Mouse (Mus musculus): Measurements from ENCODE around the gene Galnt4. TPM values are rescaled to one million over a fixed set of nuclear protein-coding genes. Genes with fewer than 3 reads are reported as not detected.

Gene Galnt4
- polyA plus RNA-seq, 1 experiment = 3.6 TPM

DNA sequence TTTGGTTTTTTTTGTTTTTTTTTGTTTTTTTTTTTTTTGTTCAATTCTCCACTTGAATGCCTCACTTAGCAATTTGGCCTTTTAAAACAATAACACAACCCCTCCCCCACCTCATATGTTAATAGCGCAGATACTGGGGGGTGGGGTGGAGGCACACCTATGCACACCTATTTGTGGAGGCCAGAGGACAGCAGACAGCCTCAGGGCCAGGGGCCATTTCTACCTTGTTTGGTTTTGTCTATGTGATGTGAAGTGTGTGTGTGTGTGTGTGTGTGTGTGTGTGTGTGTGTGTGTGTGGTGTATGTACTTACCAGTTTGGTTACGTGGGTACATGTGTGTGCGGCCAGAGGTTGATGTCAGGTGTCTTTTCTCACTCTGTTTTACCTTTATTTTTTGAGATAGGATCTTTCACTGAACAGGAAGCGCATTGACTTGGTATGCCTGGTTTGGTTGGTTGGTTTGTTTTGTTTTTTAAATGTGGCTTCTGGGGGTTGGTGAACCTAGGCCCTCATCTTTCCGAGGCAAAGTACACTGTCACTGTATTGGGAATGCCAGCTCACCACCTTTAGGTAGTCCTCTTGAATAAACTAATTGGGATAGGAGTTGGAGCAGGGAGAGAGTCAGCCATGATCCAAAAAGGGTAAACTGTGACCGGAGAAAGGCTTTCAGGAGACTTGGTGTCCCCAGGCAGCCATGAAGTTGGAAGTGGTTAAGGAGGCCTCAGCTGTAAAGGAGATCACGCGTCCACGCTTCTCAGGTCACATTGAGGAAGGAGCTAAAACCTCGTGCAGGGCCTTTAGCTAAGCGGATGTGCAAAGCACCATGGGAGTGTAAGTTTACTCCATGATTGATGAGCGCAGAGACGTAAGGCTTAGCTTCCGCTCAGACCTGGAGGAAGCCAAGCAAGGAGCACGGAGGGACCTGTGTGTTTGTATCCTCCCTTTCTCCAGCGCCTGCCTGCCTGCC, 9.0 kb downstream of the Galnt4 start:
- H3K36me3 ChIP-seq (ENCODE audit: control insufficient read depth, insufficient read depth) = no peaks in the 10 kb centered on the region
- H3ac ChIP-seq (ENCODE audit: control insufficient read depth, insufficient read length, low read depth) = no peak overlapping the region
- TF ChIP-seq MYOD1 (IDR thresholded peaks at IDR 0.05; ENCODE audit: control insufficient read depth, insufficient read length, low read depth) (no peak), CTCF (IDR thresholded peaks at IDR 0.05; ENCODE audit: control insufficient read depth, insufficient read depth, insufficient read length) (no peak), MAX (IDR thresholded peaks at IDR 0.05) (no peak), MYOG (IDR thresholded peaks at IDR 0.05; ENCODE audit: control insufficient read depth, extremely low read depth, insufficient read length) (no peak), FOSL1 (IDR thresholded peaks at IDR 0.05; ENCODE audit: insufficient read depth, low read length, poor library complexity, severe bottlenecking) (no peak), CEBPB (IDR thresholded peaks at IDR 0.05; ENCODE audit: low read depth) (no peak), USF1 (IDR thresholded peaks at IDR 0.05; ENCODE audit: low read depth) (no peak)
- H3K4me3 ChIP-seq (ENCODE audit: insufficient read depth, poor library complexity, severe bottlenecking) = no peak overlapping the region
- no peaks in the 10 kb centered on the region for H3K27me3 ChIP-seq (ENCODE audit: control insufficient read depth, insufficient read depth, insufficient read length)
- peaks cover 3% of the 10 kb centered on the region for H3K79me3 ChIP-seq (ENCODE audit: low read depth)
- peaks cover 12% of the 10 kb centered on the region for H3K79me2 ChIP-seq (ENCODE audit: control insufficient read depth, insufficient read depth)

- Histone ChIP-seq H3K36me3 (ENCODE audit: control insufficient read depth, insufficient read depth) (no peaks in the 10 kb centered on the region), H3ac (ENCODE audit: control insufficient read depth, insufficient read length, low read depth) (no peak overlapping the region), H3K79me2 (ENCODE audit: control insufficient read depth, insufficient read depth) (peaks cover 7% of the 10 kb centered on the region), H3K27me3 (ENCODE audit: control insufficient read depth, insufficient read depth, insufficient read length) (no peaks in the 10 kb centered on the region), H3K79me3 (ENCODE audit: low read depth) (peaks cover 2% of the 10 kb centered on the region), H3K4me3 (ENCODE audit: insufficient read depth, poor library complexity, severe bottlenecking) (no peak overlapping the region)
- TF ChIP-seq FOSL1 (IDR thresholded peaks at IDR 0.05; ENCODE audit: insufficient read depth, low read length, poor library complexity, severe bottlenecking) (no peak), CEBPB (IDR thresholded peaks at IDR 0.05; ENCODE audit: low read depth) (no peak)
Observed at GRCm38 (mm10) chr10:99117876-99118275, 9.9 kb downstream of the Galnt4 start.

GRCm38 (mm10) chr10:99118697-99119096, 10.7 kb downstream of the Galnt4 start:
- no peak overlapping the region for H3K4me3 ChIP-seq (ENCODE audit: insufficient read depth, poor library complexity, severe bottlenecking)
- H3K36me3 ChIP-seq (ENCODE audit: control insufficient read depth, insufficient read depth) = no peaks in the 10 kb centered on the region
- H3ac ChIP-seq (ENCODE audit: control insufficient read depth, insufficient read length, low read depth) = no peak overlapping the region
- TF ChIP-seq USF1 (IDR thresholded peaks at IDR 0.05; ENCODE audit: low read depth) (no peak), MYOG (IDR thresholded peaks at IDR 0.05; ENCODE audit: control insufficient read depth, extremely low read depth, insufficient read length) (no peak), MAX (IDR thresholded peaks at IDR 0.05) (no peak), FOSL1 (IDR thresholded peaks at IDR 0.05; ENCODE audit: insufficient read depth, low read length, poor library complexity, severe bottlenecking) (no peak), CEBPB (IDR thresholded peaks at IDR 0.05; ENCODE audit: low read depth) (no peak), CTCF (IDR thresholded peaks at IDR 0.05; ENCODE audit: control insufficient read depth, insufficient read depth, insufficient read length) (no peak), MYOD1 (IDR thresholded peaks at IDR 0.05; ENCODE audit: control insufficient read depth, insufficient read length, low read depth) (no peak)
- no peaks in the 10 kb centered on the region for H3K79me3 ChIP-seq (ENCODE audit: low read depth)
- no peaks in the 10 kb centered on the region for H3K27me3 ChIP-seq (ENCODE audit: control insufficient read depth, insufficient read depth, insufficient read length)
- H3K79me2 ChIP-seq (ENCODE audit: control insufficient read depth, insufficient read depth) = peaks cover 7% of the 10 kb centered on the region

DNA sequence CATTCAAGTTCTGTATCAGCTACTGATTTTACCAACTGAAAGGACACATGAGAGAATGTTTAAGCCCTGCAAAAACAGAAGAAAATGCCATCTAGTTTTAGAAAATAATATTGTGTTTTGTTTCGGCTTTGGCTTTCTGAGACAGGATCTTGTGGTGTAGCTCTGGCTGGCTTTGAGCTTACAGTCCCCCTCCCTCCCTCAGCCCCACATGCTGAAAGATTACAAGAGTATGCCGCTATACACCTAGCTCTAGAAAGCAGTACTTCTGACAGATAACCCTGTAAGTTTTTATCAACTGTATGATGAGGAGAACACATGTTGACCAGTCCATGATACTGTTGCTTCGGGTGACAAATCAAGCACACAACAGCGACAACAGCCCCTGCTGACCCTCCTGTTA, 11.5 kb downstream of the Galnt4 start:
- TF ChIP-seq CTCF (IDR thresholded peaks at IDR 0.05; ENCODE audit: control insufficient read depth, insufficient read depth, insufficient read length) (no peak), MAX (IDR thresholded peaks at IDR 0.05) (no peak), MYOD1 (IDR thresholded peaks at IDR 0.05; ENCODE audit: control insufficient read depth, insufficient read length, low read depth) (no peak), FOSL1 (IDR thresholded peaks at IDR 0.05; ENCODE audit: insufficient read depth, low read length, poor library complexity, severe bottlenecking) (no peak), CEBPB (IDR thresholded peaks at IDR 0.05; ENCODE audit: low read depth) (no peak), USF1 (IDR thresholded peaks at IDR 0.05; ENCODE audit: low read depth) (no peak), MYOG (IDR thresholded peaks at IDR 0.05; ENCODE audit: control insufficient read depth, extremely low read depth, insufficient read length) (no peak)
- H3ac ChIP-seq (ENCODE audit: control insufficient read depth, insufficient read length, low read depth) = no peak overlapping the region
- no peak overlapping the region for H3K4me3 ChIP-seq (ENCODE audit: insufficient read depth, poor library complexity, severe bottlenecking)
- no peaks in the 10 kb centered on the region for H3K27me3 ChIP-seq (ENCODE audit: control insufficient read depth, insufficient read depth, insufficient read length)
- H3K79me2 ChIP-seq (ENCODE audit: control insufficient read depth, insufficient read depth) = peaks cover 7% of the 10 kb centered on the region
- H3K79me3 ChIP-seq (ENCODE audit: low read depth) = no peaks in the 10 kb centered on the region
- H3K36me3 ChIP-seq (ENCODE audit: control insufficient read depth, insufficient read depth) = no peaks in the 10 kb centered on the region

DNA sequence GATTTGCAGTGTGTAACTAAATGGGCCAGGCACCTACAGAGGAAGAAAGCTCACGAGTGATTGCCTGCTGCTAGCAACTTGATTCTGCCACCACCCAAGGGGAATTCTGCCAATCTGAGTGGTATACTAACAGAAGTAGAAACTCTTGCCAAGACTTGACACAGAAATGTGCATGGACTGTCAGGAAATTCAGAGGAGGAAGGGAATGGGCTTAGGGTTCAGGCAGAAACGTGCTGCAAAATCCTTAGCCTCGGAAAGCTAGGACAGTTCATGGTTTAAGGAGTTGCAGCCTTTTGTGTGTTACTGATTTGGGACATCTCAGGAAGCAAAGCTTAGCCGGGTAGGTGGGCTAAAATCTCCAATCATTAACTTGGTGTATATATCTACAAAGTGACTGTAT, 18.3 kb downstream of the Galnt4 start, which contains the start of gene Phxr2:
Gene Phxr2, minus strand, starts transcription at position 101 of the 400 bp plus-strand sequence.
- Histone ChIP-seq H3K4me3 (ENCODE audit: insufficient read depth, poor library complexity, severe bottlenecking) (no peak within 1 kb of the TSS), H3K79me2 (ENCODE audit: control insufficient read depth, insufficient read depth) (no peaks in the 10 kb centered on the region), H3K36me3 (ENCODE audit: control insufficient read depth, insufficient read depth) (peaks cover 6% of the 10 kb centered on the region), H3K79me3 (ENCODE audit: low read depth) (no peaks in the 10 kb centered on the region), H3ac (ENCODE audit: control insufficient read depth, insufficient read length, low read depth) (no peak within 1 kb of the TSS), H3K27me3 (ENCODE audit: control insufficient read depth, insufficient read depth, insufficient read length) (no peaks in the 10 kb centered on the region)
- TF ChIP-seq USF1 (IDR thresholded peaks at IDR 0.05; ENCODE audit: low read depth) (no peak), MYOD1 (IDR thresholded peaks at IDR 0.05; ENCODE audit: control insufficient read depth, insufficient read length, low read depth) (no peak), CEBPB (IDR thresholded peaks at IDR 0.05; ENCODE audit: low read depth) (no peak), MYOG (IDR thresholded peaks at IDR 0.05; ENCODE audit: control insufficient read depth, extremely low read depth, insufficient read length) (no peak), MAX (IDR thresholded peaks at IDR 0.05) (no peak), CTCF (IDR thresholded peaks at IDR 0.05; ENCODE audit: control insufficient read depth, insufficient read depth, insufficient read length) (no peak), FOSL1 (IDR thresholded peaks at IDR 0.05; ENCODE audit: insufficient read depth, low read length, poor library complexity, severe bottlenecking) (no peak)
